Mouse (Mus musculus): Measurements from ENCODE around the gene Pdha2.

DNA sequence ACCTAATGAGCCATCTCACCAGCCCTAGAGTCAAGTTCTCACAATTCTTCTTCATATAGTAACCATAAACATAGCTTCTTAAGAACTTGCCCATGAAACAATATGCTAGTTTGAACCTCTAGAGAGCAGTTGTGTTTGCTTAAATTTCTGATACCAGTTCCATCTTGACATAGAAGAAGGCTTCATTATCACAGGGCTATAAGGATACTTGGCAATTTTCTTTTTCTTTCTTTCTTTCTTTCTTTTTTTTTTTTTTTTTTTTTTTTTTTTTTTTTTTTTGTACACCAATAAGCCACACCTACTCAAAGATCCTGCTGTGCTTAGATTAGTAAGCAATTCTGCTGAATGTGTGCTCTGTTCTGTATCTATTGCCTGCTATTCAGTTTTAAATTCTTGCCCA is 2.0 kb upstream of the Pdha2 start:
- TF ChIP-seq CTCF (IDR thresholded peaks at IDR 0.05; ENCODE audit: low read depth, low read length) (no peak), POLR2A (IDR thresholded peaks at IDR 0.05; ENCODE audit: extremely low read depth, insufficient read depth, low read length) (no peak)
